10 mouse cellular contexts compared by ENCODE assay signal in the genomic region with DNA sequence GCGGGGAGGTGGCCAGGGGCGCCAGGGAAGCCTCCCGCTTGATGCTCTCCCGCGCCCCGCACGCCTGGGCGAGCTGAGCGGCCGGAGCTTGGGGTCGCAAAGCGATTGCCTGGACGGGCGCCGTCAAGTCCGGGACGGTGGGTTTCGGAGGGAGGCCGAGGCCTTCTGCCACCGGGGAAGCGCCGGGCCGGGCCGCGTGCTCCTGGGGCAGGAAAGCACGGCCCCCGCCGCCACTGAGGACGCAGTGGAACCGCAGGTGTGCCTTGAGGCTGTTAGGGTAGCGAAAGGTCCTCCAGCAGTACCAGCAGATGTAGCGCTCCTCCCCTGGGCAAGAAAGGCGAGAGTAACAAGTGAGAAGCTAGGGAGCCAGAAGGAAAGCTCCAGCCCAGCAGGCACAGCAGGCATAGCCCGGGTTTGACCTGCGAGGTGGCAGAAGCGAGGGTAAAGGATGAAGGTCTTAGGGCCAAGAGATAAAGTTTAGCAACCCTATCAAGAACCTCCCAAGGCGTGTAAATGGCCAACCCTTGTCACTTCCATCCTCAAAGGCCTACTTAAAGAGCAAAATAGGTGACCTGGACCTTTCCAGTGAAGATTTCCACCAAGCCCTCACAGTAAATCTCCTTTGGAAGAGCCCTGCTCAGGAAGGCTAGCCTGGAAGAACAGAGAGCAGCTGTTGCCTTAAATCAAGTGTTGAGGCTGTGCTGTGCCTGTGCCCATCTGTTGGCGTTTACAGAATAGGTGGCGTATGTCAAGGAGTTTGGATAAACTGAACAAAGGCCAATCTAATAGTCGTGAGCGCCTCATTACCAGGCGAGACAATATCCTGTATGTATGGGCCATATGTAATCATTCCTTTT. TPM values are rescaled to one million over a fixed set of nuclear protein-coding genes. Genes with fewer than 3 reads are reported as not detected.
A peak's percentile ranks its signal among the peaks of the same experiment; 100 is the strongest.
DNase-seq lines count a peak whose midpoint lies in the region; ATAC-seq and TF ChIP-seq lines count a peak whose summit lies in the region.
"Had no signal": no experiment of that assay in that cellular context is flagged by ENCODE, and none has a peak within 500 bp of the region (broad histone marks: within the 10 kb centered on the region; RNA-seq: fewer than 3 reads in every experiment).

No protein-coding gene starts in this region.

- TF ChIP-seq POLR2A in limb, embryonic 14.5 days (IDR thresholded peaks at IDR 0.05; ENCODE audit: borderline replicate concordance, extremely low read depth, insufficient read depth, insufficient read length) = no peak

- H3K9ac ChIP-seq in kidney, postnatal 0 days (ENCODE audit: low read depth, low read length) = no peak overlapping the region
- H3K9ac ChIP-seq in forebrain, embryonic 12.5 days = 0 out of 2 replicates have a peak overlapping the region, but pooled peaks have one; percentile 22
- no peak overlapping the region for H3K9ac ChIP-seq in limb, embryonic 14.5 days (ENCODE audit: low read depth, low read length, severe bottlenecking)

- H3K27ac ChIP-seq in kidney, postnatal 0 days = no peak overlapping the region
- H3K27ac ChIP-seq in forebrain, embryonic 12.5 days = no peak overlapping the region
- H3K27ac ChIP-seq in limb, embryonic 14.5 days (replicated peaks; ENCODE audit: low read depth, low read length) = no peak overlapping the region

- DNase-seq in kidney, postnatal 0 days (ENCODE audit: low spot score) = no peak
- DNase-seq in kidney, postnatal 25 days = no peak
- no peak for DNase-seq in limb, embryonic 14.5 days (ENCODE audit: low spot score)
- peak; percentile 53 for DNase-seq in retina, postnatal 1 day
- DNase-seq in adrenal gland, postnatal 25 days = no peak
- DNase-seq in ovary, postnatal 36 days (ENCODE audit: low spot score) = no peak
- no peak for DNase-seq in kidney, adult 8-10 months
- DNase-seq: cerebellum, postnatal 36 days had no signal

- H3K27me3 ChIP-seq in kidney, postnatal 0 days (ENCODE audit: insufficient read depth, low read length) = peaks cover 93% of the 10 kb centered on the region
- H3K27me3 ChIP-seq in forebrain, embryonic 12.5 days = peaks cover 88% of the 10 kb centered on the region
- H3K27me3 ChIP-seq in limb, embryonic 14.5 days (ENCODE audit: control insufficient read depth, insufficient read depth, low read length) = peaks cover 99% of the 10 kb centered on the region

- H3K4me3 ChIP-seq in kidney, postnatal 0 days (replicated peaks; ENCODE audit: low read depth, low read length) = peak overlapping the region; percentile 40
- H3K4me3 ChIP-seq in forebrain, embryonic 12.5 days (replicated peaks) = peak overlapping the region; percentile 42
- H3K4me3 ChIP-seq in limb, embryonic 14.5 days (replicated peaks; ENCODE audit: low read length) = peak overlapping the region; percentile 42

- ATAC-seq in kidney, postnatal 0 days (replicated peaks; ENCODE audit: low FRiP score, low read depth) = peak; percentile 29; the same call in 1 of the 2 replicates
- ATAC-seq in forebrain, embryonic 12.5 days (ENCODE audit: low FRiP score) = peak; percentile 24
- 0 out of 2 replicates have a peak, but pooled peaks have one; percentile 3 for ATAC-seq in limb, embryonic 14.5 days (ENCODE audit: low FRiP score, low read depth)

- H3K4me2 ChIP-seq in kidney, postnatal 0 days (ENCODE audit: low read length) = peak overlapping the region; percentile 64; the same call in 1 of the 2 replicates
- peak overlapping the region; percentile 57 for H3K4me2 ChIP-seq in forebrain, embryonic 12.5 days
- peak overlapping the region; percentile 53 for H3K4me2 ChIP-seq in limb, embryonic 14.5 days (replicated peaks; ENCODE audit: low read depth, low read length, severe bottlenecking)

- 3% methylated on average over 42 of the region's 42 CpGs for WGBS in kidney, postnatal 0 days
- WGBS in forebrain, embryonic 12.5 days = 2% methylated on average over 42 of the region's 42 CpGs
- WGBS in limb, embryonic 14.5 days = 3% methylated on average over 42 of the region's 42 CpGs

- no peaks in the 10 kb centered on the region for H3K9me3 ChIP-seq in kidney, postnatal 0 days (replicated peaks; ENCODE audit: low read length)
- H3K9me3 ChIP-seq in forebrain, embryonic 12.5 days = no peaks in the 10 kb centered on the region
- no peaks in the 10 kb centered on the region for H3K9me3 ChIP-seq in limb, embryonic 14.5 days (ENCODE audit: control insufficient read depth, low read length)

- H3K36me3 ChIP-seq in kidney, postnatal 0 days (ENCODE audit: insufficient read depth, low read length) = no peaks in the 10 kb centered on the region
- H3K36me3 ChIP-seq in forebrain, embryonic 12.5 days (replicated peaks) = no peaks in the 10 kb centered on the region
- H3K36me3 ChIP-seq in limb, embryonic 14.5 days (ENCODE audit: control insufficient read depth, insufficient read depth, low read length) = no peaks in the 10 kb centered on the region
- H3K36me3 ChIP-seq: G1E had no signal

- peaks cover 11% of the 10 kb centered on the region; the same call in 1 of the 2 replicates for H3K4me1 ChIP-seq in kidney, postnatal 0 days (replicated peaks; ENCODE audit: insufficient read depth, low read length)
- H3K4me1 ChIP-seq in forebrain, embryonic 12.5 days = peaks cover 21% of the 10 kb centered on the region
- H3K4me1 ChIP-seq in limb, embryonic 14.5 days (ENCODE audit: control insufficient read depth, insufficient read depth, low read length) = peaks cover 8% of the 10 kb centered on the region; the same call in 1 of the 2 replicates

- no peak for TF ChIP-seq CTCF in kidney, postnatal 0 days (IDR thresholded peaks at IDR 0.05; ENCODE audit: low read depth)

RNA-seq across cellular contexts. Expression of a gene that starts 5.9 kb away (rescaled TPM):
- not detected in 2 replicates for polyA plus RNA-seq in kidney, postnatal 0 days (2015; fragmentation: Nextera tagmentation; extraction: Ambion mirVana)
- polyA plus RNA-seq in forebrain, embryonic 12.5 days (2016; fragmentation: Nextera tagmentation; extraction: Ambion mirVana) = 0.42 and 0.60 TPM in 2 replicates
- polyA plus RNA-seq in limb, embryonic 14.5 days (2012; rRNA removed) = not detected in 2 replicates
- polyA plus RNA-seq in limb, embryonic 14.5 days (2014; fragmentation: Nextera tagmentation; extraction: Ambion mirVana) = not detected in 2 replicates
- total RNA-seq in adrenal gland, postnatal 25 days (2021) = not detected in 2 replicates
- polyA plus RNA-seq: G1E had no signal

RNA-seq across cellular contexts. Expression of a gene that starts 47.6 kb away (rescaled TPM):
- 37.4 and 40.2 TPM in 2 replicates for polyA plus RNA-seq in kidney, postnatal 0 days (2015; fragmentation: Nextera tagmentation; extraction: Ambion mirVana)
- polyA plus RNA-seq in forebrain, embryonic 12.5 days (2016; fragmentation: Nextera tagmentation; extraction: Ambion mirVana) = 63.7 and 67.2 TPM in 2 replicates
- 17.1 and 18.0 TPM in 2 replicates for polyA plus RNA-seq in limb, embryonic 14.5 days (2012; rRNA removed)
- 34.7 and 41.1 TPM in 2 replicates for polyA plus RNA-seq in limb, embryonic 14.5 days (2014; fragmentation: Nextera tagmentation; extraction: Ambion mirVana)
- total RNA-seq in adrenal gland, postnatal 25 days (2021) = 19.8 and 23.9 TPM in 2 replicates
